Mouse (Mus musculus) CH12F3 (cell line): ENCODE measurements around the gene Megf8.
"Not testable (repeated sequence)": the region's sequence is repeated elsewhere in the genome, so short reads cannot be mapped to it uniquely, and the experiment has no call there.

Source experiments
- in situ Hi-C: fragments of 300-500 bp; cut with MboI; formaldehyde crosslinking; loops from 2 replicates; pipeline ENCODE4 v1.14.3; 2020; ENCODE audit warnings: low sequenced_read_pairs

Megf8 gene

DNA sequence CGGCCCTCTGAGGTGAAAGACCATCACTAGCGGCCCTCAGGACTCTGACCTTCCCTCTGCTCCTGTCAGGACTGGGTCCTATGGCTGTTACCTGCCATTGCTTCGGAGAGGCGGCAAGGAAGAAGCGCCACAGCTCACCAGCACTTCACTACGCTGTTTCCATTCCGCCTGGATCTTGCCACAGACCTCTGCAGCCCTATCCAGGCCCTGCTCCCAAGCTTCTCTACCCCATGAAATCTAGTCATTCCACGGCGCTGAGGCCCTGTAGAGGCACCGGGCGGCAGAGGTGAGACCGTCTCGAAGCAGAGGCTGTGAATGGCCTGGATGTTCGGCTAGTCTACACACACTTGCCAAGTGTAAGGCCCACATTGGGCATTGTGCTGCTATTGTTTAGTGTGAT is 79.7 kb downstream of the Megf8 start:
- in situ Hi-C loops, result no loop called here

- in situ Hi-C loops, result no loop called here
Observed at GRCm38 (mm10) chr7:25398610-25399009, 81.6 kb downstream of the Megf8 start, which contains the start of gene Lipe. TSS of gene Lipe (minus strand) at chr7:25398710.

GRCm38 (mm10) chr7:25399028-25399427 is 82.1 kb downstream of the Megf8 start:
- in situ Hi-C loops, result not testable (repeated sequence)

- in situ Hi-C loops, result no loop called here
Observed at GRCm38 (mm10) chr7:25401551-25401950, 84.6 kb downstream of the Megf8 start.

GRCm38 (mm10) chr7:25401986-25402385 is 85.0 kb downstream of the Megf8 start:
- in situ Hi-C loops, result no loop called here

DNA sequence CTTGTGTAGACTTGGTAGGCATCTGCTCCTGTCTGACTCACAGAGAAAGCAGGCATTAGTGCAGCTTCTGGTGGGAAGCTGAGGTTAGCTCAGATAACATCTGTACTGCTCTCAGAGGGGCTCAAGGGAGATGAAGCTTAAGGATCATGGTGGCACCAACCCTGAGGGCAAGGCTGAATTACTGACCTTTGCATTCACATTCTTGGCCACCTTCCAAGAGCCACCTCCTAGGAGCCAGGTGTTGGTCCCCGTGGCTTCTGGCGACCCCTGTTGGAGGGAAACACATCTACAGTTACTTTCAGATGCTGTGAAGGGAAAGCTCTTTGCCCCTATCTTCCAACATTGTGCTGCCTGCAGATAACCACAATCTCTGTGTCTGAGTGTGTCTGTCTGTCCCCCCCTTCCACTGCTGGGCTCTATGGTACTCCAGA is 85.7 kb downstream of the Megf8 start:
- in situ Hi-C loops, result no loop called here

GRCm38 (mm10) chr7:25406468-25406867 is 89.5 kb downstream of the Megf8 start:
- in situ Hi-C loops, result no loop called here

GRCm38 (mm10) chr7:25409114-25409760 is 92.3 kb downstream of the Megf8 start:
- in situ Hi-C loops, result no loop called here

- in situ Hi-C loops, result no loop called here
Observed at GRCm38 (mm10) chr7:25410969-25411615, 94.1 kb downstream of the Megf8 start.

GRCm38 (mm10) chr7:25411861-25412260 is 94.9 kb downstream of the Megf8 start:
- in situ Hi-C loops, result no loop called here

GRCm38 (mm10) chr7:25412833-25413441 is 96.0 kb downstream of the Megf8 start, which contains the start of gene Cxcl17:
TSS of gene Cxcl17 (minus strand) at chr7:25412886.
- in situ Hi-C loops, result no loop called here
